Mouse (Mus musculus) cerebellum, adult 2 months (tissue): ENCODE measurements around the gene Per1.

ENCODE experiments used
- CTCF ChIP-seq: fragments of 200-500 bp; IDR thresholded peaks from 2 replicates; pipeline ENCODE4 v1.5.1; 2011; ENCODE audit warnings: low read depth, mild to moderate bottlenecking, control low read depth, low read length, moderate library complexity, borderline replicate concordance; ENCODE audit not compliant: insufficient read depth
- POLR2A ChIP-seq: fragments of 200-500 bp; IDR thresholded peaks from 2 replicates; pipeline ENCODE4 v1.6.1; 2011; ENCODE audit warnings: low read length, control low read depth, borderline replicate concordance; ENCODE audit not compliant: insufficient read depth

DNA sequence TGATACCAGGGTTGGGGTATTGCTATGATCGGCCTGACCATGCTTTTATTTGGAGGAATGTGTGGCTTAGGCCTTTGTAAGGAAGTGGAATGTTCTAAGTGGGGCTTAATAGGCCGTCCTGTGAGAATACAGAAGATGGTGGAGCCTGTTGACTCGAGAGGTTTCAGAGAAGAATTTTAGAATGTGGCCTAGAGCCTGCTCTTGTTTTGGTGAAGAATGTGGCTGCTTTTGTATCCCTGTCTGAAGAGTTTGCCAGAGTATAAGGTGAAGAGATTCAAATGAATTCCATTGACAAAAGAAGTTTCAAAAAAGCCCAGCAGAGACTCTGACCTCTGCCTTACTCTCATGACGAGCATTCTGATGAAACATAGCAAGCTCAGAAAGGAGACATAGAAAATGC lies 43.2 kb upstream of the Per1 start:
- TF ChIP-seq CTCF (no peak), POLR2A (no peak)
